Comparison of ENCODE assay signal across 12 mouse cellular contexts in genomic region chr10:84685444-84686121, GRCm38 (mm10).
A peak's percentile ranks its signal among the peaks of the same experiment; 100 is the strongest.
DNase-seq lines count a peak whose midpoint lies in the region; ATAC-seq lines count a peak whose summit lies in the region.
"Had no signal": no experiment of that assay in that cellular context is flagged by ENCODE, and none has a peak within 500 bp of the region (broad histone marks: within the 10 kb centered on the region; RNA-seq: fewer than 3 reads in every experiment).

No protein-coding gene starts in this region.

- no peaks in the 10 kb centered on the region for H3K27me3 ChIP-seq in limb, embryonic 11.5 days (ENCODE audit: control insufficient read depth, insufficient read depth, low read length)
- no peaks in the 10 kb centered on the region for H3K27me3 ChIP-seq in limb, embryonic 10.5 days (ENCODE audit: low read depth, poor library complexity, severe bottlenecking)
- no peaks in the 10 kb centered on the region for H3K27me3 ChIP-seq in hindbrain, embryonic 11.5 days (ENCODE audit: control insufficient read depth, insufficient read depth, low read length)
- no peaks in the 10 kb centered on the region for H3K27me3 ChIP-seq in neural tube, embryonic 11.5 days (ENCODE audit: control insufficient read depth, insufficient read depth, low read length)
- H3K27me3 ChIP-seq: megakaryocyte, embryonic 14.5 days had no signal

- ATAC-seq in limb, embryonic 11.5 days (ENCODE audit: insufficient number of reproducible peaks, low FRiP score, low TSS enrichment, low read depth), result no peak
- ATAC-seq in hindbrain, embryonic 11.5 days (ENCODE audit: low FRiP score), result peak; percentile 61; the same call in 1 of the 2 replicates
- peak; percentile 60 for ATAC-seq in neural tube, embryonic 11.5 days (ENCODE audit: insufficient read depth, low FRiP score, low TSS enrichment)

- no peak overlapping the region for H3K9ac ChIP-seq in limb, embryonic 11.5 days (ENCODE audit: low read length)
- H3K9ac ChIP-seq in hindbrain, embryonic 11.5 days (ENCODE audit: low read depth, low read length), result no peak overlapping the region
- H3K9ac ChIP-seq in neural tube, embryonic 11.5 days (ENCODE audit: low read length), result peak overlapping the region; percentile 26; the same call in 1 of the 2 replicates

- DNase-seq in embryo, embryonic 11 days, result peak; percentile 63
- DNase-seq in embryo, embryonic 10.5 days (ENCODE audit: low spot score), result no peak
- DNase-seq in limb, embryonic 11.5 days (ENCODE audit: low spot score), result no peak
- DNase-seq in limb, embryonic 10.5 days (ENCODE audit: low spot score), result no peak
- DNase-seq in hindbrain, embryonic 11.5 days (ENCODE audit: low spot score), result peak; percentile 39
- DNase-seq in neural tube, embryonic 11.5 days (ENCODE audit: low spot score), result peak; percentile 33
- DNase-seq in adrenal gland, adult 8-10 months, result no peak
- no peak for DNase-seq in yolk sac, embryonic 10.5 days (ENCODE audit: low spot score)
- DNase-seq: cerebellum, adult 18-20 months; thymus, postnatal 36 days had no signal

- peaks cover 4% of the 10 kb centered on the region; the same call in 1 of the 2 replicates for H3K36me3 ChIP-seq in limb, embryonic 11.5 days (ENCODE audit: control insufficient read depth, insufficient read depth, low read length)
- peaks cover 29% of the 10 kb centered on the region for H3K36me3 ChIP-seq in limb, embryonic 10.5 days
- no peaks in the 10 kb centered on the region for H3K36me3 ChIP-seq in hindbrain, embryonic 11.5 days (ENCODE audit: control insufficient read depth, insufficient read depth, low read length)
- H3K36me3 ChIP-seq in neural tube, embryonic 11.5 days (ENCODE audit: control insufficient read depth, insufficient read depth, low read length), result no peaks in the 10 kb centered on the region

- no peak overlapping the region for H3K4me3 ChIP-seq in limb, embryonic 11.5 days (ENCODE audit: low read depth, low read length)
- no peak overlapping the region for H3K4me3 ChIP-seq in limb, embryonic 10.5 days
- H3K4me3 ChIP-seq in hindbrain, embryonic 11.5 days (ENCODE audit: low read depth, low read length), result no peak overlapping the region
- H3K4me3 ChIP-seq in neural tube, embryonic 11.5 days (ENCODE audit: low read depth, low read length), result no peak overlapping the region
- H3K4me3 ChIP-seq: layer of hippocampus, adult 2 months; megakaryocyte, embryonic 14.5 days had no signal

- WGBS in limb, embryonic 11.5 days, result 78% methylated on average over 8 of the region's 8 CpGs
- 72% methylated on average over 8 of the region's 8 CpGs for WGBS in limb, embryonic 10.5 days
- 19% methylated on average over 8 of the region's 8 CpGs for WGBS in hindbrain, embryonic 11.5 days
- 33% methylated on average over 8 of the region's 8 CpGs for WGBS in neural tube, embryonic 11.5 days

- no peaks in the 10 kb centered on the region for H3K4me1 ChIP-seq in limb, embryonic 11.5 days (ENCODE audit: control insufficient read depth, insufficient read depth, low read length)
- no peaks in the 10 kb centered on the region for H3K4me1 ChIP-seq in limb, embryonic 10.5 days
- H3K4me1 ChIP-seq in hindbrain, embryonic 11.5 days (replicated peaks; ENCODE audit: control insufficient read depth, insufficient read depth, low read length), result peaks cover 14% of the 10 kb centered on the region
- H3K4me1 ChIP-seq in neural tube, embryonic 11.5 days (ENCODE audit: control insufficient read depth, insufficient read depth, low read length), result peaks cover 26% of the 10 kb centered on the region

- 0 out of 2 replicates have a peak overlapping the region, but pooled peaks have one; percentile 14 for H3K27ac ChIP-seq in limb, embryonic 11.5 days (replicated peaks; ENCODE audit: low read depth, low read length)
- H3K27ac ChIP-seq in limb, embryonic 10.5 days, result no peak overlapping the region
- peak overlapping the region; percentile 83 for H3K27ac ChIP-seq in hindbrain, embryonic 11.5 days (ENCODE audit: low read depth, low read length)
- H3K27ac ChIP-seq in neural tube, embryonic 11.5 days (ENCODE audit: low read depth, low read length), result peak overlapping the region; percentile 61

- H3K4me2 ChIP-seq in limb, embryonic 11.5 days (ENCODE audit: low read depth, severe bottlenecking), result no peak overlapping the region
- no peak overlapping the region for H3K4me2 ChIP-seq in hindbrain, embryonic 11.5 days (replicated peaks; ENCODE audit: low read depth, low read length)
- H3K4me2 ChIP-seq in neural tube, embryonic 11.5 days (ENCODE audit: low read depth), result no peak overlapping the region

- H3K9me3 ChIP-seq in limb, embryonic 11.5 days (ENCODE audit: control insufficient read depth, low read length), result no peaks in the 10 kb centered on the region
- H3K9me3 ChIP-seq in limb, embryonic 10.5 days (replicated peaks), result no peaks in the 10 kb centered on the region
- no peaks in the 10 kb centered on the region for H3K9me3 ChIP-seq in hindbrain, embryonic 11.5 days (ENCODE audit: control insufficient read depth, low read length)
- no peaks in the 10 kb centered on the region for H3K9me3 ChIP-seq in neural tube, embryonic 11.5 days (ENCODE audit: control insufficient read depth, low read length)
- H3K9me3 ChIP-seq: megakaryocyte, embryonic 14.5 days had no signal

Comparison
In these comparisons a context has a peak if more than half of its experiments do, and no peak if none do; other contexts are left out.
1. DNase-seq: peak in embryo, embryonic 11 days (single experiment), hindbrain, embryonic 11.5 days (single experiment) and neural tube, embryonic 11.5 days (single experiment); none in embryo, embryonic 10.5 days (single experiment), limb, embryonic 11.5 days (single experiment), limb, embryonic 10.5 days (single experiment), adrenal gland, adult 8-10 months (single experiment) and yolk sac, embryonic 10.5 days (single experiment).